Mouse (Mus musculus): ENCODE results near the gene Cant1.
A peak's percentile ranks its signal among the peaks of the same experiment; 100 is the strongest.

The Cant1 gene

DNA sequence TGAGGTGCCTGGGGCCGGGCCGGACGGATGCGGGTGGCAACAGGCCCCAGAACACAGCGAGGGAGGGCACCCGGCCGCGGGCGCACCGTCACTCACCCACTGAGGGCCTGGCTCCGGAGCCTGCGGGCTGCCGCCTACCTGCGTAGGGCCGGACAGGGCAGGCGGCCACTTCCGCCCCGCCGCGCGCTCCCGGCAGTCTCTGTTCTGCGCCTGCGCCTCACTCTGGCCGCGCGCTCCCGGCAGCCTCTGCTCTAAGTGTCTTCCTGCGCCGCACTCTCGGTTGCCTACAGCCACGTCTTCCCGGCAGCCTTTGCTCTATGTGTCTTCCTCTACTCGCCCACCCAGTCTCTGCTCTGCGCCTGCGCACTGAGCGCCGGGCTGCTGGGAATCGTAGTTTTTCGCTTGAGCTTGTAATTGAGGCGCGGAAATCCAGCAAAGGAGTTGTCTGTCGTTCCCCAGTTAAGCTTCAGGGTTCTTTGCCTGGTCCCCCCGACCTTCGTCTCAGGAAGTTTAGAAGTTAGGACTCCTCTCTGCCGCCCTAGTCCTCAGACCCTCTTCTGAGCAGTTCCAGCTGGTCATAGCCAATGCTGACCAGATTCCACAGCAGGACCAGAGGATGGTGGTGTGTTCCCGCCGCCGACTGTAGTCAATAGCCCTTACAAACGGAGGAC is at the start of gene Cant1:
Gene Cant1, minus strand, starts transcription at position 253 of the 671 bp plus-strand sequence.
- DNase-seq (ENCODE audit: low spot score in 2 of 2): peak; percentile 99

DNA sequence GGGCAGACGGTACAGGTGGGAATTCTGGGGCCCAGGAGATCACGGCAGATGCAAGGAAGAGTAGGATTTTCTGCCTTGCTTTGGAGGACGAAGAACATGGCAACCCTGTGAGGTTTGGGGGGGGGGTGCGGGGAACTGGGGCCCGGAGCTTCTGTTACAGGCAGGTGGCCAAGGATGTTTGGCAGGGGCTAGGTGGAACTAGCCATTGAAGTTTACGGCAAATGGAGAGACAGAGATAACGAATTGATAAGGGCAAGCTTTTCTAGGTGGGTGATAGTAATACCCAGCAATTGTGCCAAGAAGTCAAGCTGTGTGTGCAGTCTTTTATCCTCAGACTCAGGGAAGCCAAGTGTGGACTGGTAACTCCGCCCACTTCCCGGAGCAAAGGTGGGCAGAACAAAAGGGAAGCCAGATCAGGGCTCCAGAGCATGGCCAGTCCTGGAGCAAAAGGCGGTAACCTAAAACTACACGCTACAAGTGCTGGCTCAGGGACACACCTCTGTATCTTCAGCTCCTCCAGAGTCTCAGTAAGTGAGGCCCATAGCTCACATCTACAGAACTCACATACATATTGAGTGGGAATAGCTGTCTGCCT is 48.7 kb upstream of the Cant1 start:
- DNase-seq (ENCODE audit: low spot score in 2 of 2): no peak

DNA sequence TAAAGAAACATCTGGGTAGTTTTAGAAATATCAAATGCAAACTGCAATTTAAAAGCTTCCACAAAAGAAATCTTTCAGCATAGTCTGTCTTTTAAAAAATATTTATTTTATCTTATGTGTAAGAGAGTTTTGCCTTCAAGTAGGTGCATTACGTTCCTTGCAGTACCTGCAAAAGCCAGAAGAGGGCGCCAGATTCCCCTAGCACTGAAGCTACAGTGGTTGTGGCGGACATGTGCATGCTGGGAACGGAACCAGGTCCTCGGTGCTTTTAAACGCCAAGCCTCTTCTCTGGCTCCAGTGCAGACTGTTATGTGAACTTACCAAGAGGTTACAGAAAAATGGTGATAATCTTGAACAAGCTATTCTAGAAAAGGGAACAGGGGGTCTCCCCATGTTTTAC is 41.4 kb upstream of the Cant1 start:
- DNase-seq (ENCODE audit: low spot score in 2 of 2): no peak

DNA sequence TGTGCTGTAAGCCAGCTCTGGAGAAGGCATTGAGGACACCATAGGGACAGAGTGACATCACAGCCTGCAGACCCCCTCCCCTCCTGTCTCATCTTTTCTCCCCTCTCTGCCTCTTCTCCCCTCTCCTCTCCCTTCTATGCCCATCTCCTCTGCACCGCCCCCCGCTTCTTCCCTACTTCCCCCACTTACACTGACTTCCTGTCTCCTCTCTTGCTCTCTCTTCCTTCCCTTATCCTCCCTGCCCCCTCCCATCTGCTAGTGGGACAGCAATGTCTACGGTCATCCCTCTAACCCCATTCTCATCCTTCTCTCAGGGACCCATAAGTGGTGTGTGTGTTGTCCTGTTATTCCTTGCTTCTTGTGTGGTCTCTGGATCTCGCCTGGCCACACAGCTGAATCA is 40.6 kb upstream of the Cant1 start:
- DNase-seq (ENCODE audit: low spot score in 2 of 2): no peak

DNA sequence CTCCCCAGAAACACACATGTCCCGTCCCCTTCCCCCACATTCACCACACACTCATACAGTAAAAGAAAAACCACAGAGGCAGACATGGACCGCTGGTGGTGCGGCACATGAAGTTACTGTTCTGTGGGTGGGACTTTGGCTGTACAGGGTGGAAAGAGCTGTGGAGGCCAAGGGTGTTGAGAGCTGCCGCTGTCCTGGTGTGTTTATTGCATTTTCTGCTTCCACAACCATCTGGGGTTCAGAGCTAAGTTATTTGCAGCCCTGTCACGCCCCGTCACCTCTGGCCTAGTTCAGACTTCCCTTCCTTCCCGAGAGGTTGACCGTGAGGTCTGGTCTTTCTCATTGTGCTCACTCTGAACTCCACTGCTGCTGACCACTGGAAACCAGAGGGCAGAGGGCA is 40.2 kb upstream of the Cant1 start:
- DNase-seq (ENCODE audit: low spot score in 2 of 2): no peak

DNA sequence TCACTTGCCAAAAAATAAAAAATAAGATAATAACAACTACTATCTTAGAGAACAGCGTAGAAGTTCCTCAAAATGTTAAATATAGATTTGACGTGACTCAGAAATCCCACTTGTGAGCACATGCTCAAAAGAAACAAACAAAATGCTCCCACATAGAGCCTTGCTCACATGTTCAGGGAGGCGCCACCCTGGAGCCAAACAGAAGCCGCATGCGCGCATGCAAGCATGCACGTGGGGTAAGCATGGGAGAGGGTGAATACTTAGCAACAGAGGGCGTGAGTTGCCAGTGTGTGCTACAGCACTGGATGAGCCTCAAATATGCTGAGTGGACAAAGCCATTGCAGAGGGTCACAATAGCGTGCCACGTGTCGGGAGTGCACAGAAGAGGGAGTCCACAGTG is 38.1 kb upstream of the Cant1 start:
- DNase-seq (ENCODE audit: low spot score in 2 of 2): peak; percentile 64 to 71

DNA sequence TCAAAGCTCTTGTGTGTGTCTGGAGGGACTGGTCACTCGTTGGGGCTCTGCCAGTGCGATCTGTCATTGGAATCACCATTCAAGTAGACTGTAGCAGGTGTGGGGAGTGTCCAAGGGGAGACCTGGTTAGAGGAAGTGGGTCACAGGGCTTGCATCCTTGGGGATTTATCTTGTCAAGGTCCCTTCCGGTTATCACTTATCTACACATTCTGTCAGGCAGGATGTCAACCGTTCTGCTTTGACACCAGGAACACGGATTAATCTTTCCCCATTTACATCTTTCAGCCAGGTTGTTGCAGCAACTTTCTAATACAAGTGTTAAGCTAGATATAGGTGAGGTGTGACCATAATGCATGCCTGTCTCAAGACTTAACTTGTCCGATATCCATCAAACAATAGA is 36.9 kb upstream of the Cant1 start:
- DNase-seq (ENCODE audit: low spot score in 2 of 2): no peak

DNA sequence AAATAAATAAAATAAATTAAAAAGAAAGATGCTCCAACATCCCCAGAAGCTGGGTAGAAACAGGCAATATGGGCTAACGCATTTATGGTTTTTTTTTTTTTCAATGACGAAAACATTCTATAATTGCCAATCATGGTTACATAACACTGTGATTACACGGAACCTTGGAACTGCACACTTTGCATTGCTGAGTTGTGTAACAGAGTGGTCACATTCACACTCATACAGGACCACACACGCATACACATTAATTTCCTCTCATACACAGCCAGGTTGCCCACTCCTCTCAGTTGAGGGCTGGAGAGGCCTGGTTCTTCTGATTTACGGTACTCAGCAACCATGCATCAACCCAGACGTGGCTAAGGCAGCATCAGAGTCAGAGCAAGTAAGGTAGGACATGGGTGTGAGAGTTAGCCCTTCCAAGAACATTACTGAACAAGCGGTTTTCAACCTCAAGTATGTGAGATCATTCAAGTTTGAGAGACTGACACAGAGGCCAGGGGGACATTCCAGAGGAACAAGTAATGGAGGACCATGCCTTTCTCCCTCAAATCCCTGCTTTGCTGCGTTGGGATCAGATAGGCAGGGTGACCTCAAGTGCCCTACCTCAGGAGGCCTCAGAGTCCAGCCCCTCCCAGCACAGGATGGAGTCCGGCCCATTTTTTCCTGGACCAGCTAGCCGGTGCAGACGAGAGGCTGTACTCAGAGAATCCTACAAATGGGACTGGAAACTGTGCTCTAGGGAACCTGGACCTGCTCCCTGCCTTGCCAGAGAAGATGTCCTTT is 35.2 kb upstream of the Cant1 start:
- DNase-seq (ENCODE audit: low spot score in 2 of 2): no peak

DNA sequence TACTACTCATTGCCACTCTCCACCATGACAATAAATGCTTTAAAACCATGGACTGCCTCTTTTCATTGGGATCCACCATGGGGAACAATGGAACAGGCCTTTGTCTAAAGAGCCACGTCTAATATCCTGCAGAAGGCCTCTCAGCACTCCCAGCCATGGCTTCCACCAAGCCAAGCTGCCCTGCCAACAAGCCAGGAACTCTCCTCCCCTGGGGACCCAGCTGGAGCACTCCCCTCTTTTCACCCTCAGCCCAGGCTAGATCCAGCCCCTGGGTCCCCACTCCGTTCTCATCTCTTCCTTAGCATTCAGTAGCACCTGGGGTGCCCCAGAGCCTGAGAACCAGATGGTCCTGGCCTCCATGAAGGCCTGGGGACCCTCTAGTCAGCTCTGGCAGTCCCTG is 34.1 kb upstream of the Cant1 start:
- no peak for DNase-seq (ENCODE audit: low spot score in 2 of 2)

DNA sequence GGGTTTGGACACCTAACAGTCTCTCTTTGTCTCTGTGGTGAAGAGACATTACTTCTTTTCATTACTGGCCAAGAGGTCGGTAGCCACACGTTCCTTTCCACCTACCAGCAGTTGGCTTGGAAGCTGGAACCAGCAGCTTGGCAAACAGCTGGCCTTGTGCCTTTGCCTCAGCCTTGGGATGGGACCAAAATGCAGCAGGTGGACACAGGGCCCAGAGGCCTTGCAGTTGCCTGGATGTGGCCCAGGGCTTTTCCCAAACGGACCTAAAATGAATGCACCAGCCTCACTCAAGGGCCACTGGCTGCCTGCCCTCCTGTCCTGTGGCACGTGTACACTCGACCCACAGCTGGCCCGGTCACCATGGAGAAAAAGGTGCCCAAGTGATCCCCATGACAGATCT is 32.3 kb upstream of the Cant1 start:
- DNase-seq (ENCODE audit: low spot score in 2 of 2): no peak

DNA sequence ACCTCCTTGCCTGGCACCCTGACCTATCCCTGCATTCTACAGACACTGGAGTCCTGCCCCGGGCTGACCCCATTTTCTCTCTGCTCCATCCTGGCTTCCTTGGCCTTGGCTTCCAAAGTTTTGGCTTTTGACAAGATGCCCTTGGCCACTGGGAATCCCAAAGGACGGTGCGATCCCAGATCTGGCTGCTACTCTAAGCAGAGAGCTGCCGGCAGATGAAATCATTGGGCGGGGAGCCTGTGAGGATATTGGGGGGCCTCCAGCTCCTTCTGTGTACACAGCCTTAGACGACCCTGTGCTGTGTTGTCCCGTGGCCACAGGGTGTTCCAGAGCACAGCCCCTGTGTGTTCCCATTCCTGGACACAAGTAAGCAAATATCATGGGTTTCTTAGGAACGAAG is 29.5 kb upstream of the Cant1 start:
- no peak for DNase-seq (ENCODE audit: low spot score in 2 of 2)

DNA sequence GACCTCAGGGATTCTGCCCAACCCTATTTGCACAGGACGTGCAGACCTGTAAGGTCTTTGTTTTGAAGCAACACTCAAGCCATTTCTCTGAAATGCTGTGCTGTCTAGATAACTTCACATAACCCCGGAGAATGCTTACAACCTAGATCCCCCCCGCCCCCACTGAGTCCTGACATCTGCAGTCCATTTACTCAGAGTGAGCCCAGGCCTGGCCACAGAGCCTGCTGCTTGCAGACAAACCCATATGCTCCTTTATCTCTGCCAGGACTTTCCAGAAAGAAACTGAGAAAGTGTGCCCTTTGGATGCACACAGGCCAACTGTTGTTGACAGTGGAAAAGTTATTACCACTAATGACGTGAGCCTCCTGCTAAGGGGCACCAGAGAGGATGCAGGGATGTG is 28.5 kb upstream of the Cant1 start:
- DNase-seq (ENCODE audit: low spot score in 2 of 2): no peak

DNA sequence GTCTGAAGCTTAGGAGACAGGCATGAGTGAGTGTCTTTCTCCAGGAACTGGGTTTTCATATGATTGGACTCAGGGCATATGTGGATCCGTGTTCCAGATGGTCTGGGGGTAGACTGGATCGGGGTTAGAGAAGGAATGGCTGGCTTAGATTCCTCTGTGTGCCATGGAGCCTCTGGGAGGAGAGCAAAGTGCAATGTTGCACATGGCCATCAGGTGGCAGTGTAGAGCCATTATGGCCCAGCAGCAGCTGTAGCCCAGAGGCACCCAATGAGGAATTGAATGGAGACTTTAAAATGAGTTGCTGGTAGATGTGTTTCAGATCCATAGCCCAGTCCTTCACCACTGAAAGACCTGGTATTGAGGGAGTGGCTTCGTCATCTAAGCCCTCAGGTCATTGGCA is 27.0 kb upstream of the Cant1 start:
- DNase-seq (ENCODE audit: low spot score in 2 of 2): peak; percentile 74 to 79

DNA sequence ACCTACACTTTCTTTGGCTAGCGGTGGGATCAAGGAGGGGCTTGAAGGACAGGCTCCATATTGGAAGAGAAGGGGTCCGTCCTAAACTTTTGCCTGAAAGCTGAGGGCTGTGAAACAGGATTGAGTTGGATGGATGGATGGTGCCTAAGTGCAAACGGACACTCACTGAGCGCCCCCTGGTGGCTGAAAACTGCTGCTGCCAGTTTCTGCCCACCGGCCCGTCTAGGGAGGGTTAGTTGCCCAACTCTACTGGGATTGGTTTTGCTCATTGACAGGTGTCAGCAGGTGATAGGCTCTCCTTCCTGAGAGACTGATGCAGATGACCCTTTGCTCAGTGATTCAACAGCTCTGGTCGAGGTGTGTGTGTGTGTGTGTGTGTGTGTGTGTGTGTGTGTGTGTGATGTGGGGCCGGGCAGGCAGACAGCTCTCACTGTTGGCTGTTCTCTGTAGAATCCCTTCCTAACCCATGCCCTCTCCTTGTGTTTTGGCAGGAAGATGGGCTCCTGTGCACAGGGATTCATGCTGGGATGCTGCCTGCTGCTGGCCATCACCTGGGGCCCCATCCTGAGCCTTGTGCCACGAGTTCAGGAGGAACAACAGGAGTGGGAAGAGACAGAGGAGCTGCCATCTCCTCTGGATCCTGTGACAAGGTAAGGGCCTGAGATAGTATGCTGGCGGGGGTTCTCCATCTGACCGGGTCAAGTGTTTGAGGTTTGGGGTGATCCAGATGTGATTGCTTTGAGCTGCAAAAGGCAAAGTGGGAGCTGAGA is 24.5 kb upstream of the Cant1 start:
- DNase-seq (ENCODE audit: low spot score in 2 of 2): peak; percentile 51 to 76

DNA sequence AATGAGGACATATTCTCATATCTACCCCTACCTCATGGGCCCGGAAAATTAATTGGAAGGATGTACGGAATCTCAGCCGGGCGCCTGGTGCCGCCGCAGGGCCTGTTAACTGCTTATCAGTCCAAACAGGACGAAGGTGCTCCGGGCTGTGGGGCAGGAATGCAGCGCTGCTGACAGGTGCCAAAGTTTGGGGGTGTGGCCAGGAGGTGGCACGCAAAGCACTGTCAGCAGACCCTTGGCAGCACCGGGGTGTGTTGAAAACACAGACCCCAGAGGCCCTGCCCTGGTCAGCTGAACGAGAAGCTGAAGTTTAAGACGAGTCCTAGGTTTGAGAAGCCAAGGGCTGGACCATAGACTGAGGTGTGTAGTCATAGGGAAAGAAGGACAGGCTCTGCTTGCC is 23.8 kb upstream of the Cant1 start:
- DNase-seq (ENCODE audit: low spot score in 2 of 2): no peak

DNA sequence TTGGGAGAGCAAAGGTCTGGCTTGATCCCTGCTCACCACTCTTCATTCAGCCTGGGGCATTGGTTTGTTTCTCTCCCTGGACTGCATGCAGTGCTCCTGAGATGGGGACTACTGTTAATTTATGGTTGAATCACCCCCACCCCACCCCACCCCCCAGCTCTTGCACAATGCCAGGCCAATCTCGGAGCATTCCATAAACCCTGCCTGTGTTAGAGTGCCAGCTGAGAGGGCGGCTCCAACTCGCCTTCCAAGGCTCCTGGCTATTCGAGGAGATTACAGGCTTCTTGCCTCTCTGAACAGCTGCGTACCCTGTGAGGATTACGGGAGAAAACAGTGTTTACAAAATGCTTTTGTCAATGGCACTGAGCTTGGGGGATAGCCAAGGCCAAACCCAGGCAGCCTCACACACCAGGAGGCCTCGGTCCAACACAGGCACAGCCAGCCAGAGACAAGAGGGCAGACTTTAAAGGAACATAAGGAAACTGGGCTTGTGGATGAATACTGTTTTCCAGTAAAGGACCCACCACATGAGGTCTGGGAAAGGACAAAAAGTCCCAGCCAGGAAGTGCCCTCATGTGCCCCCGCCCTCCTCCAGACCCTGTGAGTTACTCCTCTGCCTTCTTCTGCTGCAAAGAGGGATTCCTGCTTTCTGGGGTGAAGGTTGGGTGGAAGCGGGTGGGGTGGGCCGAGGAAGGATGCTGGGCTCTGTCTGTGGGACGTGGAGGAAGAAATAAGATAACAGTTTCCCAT is 20.0 kb upstream of the Cant1 start:
- DNase-seq (ENCODE audit: low spot score in 2 of 2): peak; percentile 53 to 67

DNA sequence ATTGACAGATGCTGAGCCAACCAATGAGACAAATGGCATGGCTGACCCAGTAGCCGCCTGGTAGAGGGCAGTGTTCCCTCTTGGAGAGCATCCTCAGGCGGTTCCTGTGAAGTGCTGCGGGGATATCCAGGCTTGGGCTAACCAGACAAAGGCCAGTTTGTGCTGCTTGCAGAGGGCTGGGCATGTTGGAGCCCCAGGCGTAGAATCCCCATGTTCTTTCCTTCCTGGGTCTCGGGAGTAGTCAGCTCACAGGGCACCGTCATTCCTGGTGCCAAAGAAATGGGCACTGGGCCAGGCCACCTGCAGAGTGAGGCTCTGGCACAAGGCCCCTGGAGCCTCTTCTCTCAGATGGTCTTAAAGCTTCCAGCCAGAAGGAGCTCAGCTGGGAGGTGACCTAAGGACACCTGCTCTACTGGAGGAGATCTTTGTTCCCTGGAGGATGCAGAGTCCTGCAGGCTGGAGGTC is 17.6 kb upstream of the Cant1 start:
- DNase-seq (ENCODE audit: low spot score in 2 of 2): peak; percentile 75 to 81

DNA sequence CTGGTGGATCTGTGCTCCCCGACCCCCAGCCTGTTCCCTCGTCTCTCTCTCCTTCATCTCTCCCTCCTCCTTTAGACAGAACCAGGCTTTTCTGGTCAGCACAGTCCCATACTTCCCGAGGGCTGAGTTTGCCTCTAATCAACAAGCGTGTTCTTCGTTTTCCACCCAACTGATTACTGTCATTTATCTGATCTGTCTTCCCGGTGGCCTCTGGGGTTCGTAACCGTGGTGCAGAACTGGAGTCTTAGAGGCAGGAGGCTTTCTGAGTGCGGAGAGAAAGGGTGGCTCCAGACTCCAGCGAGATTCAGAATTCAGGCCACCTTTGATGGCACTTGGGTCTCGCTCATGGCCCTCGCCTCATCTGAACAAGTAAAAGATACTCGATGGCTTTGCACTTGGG is 15.2 kb upstream of the Cant1 start:
- DNase-seq (ENCODE audit: low spot score in 2 of 2): no peak

DNA sequence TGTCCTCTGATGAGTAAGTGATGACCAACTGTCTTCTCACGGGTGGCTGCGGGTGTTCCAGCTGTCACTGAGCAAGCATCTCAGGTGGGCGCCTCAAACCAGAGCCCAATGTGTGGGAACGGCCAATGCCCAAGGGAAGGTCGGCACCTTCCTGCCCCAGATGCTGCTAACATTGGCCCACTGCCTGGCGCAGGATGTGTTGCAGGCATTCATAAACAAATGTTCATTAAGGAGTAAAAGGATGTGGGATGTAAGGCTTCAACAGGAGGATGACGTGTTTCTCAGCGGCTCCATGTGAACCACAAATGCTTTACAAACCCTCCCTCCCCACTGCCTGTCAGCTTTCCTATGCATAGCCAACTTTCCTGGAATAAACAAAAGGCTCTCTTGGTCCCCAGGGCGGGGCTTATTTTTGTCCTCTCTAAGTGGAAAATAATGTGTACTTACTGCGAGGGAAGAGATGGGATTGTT is 14.5 kb upstream of the Cant1 start:
- no peak for DNase-seq (ENCODE audit: low spot score in 2 of 2)

DNA sequence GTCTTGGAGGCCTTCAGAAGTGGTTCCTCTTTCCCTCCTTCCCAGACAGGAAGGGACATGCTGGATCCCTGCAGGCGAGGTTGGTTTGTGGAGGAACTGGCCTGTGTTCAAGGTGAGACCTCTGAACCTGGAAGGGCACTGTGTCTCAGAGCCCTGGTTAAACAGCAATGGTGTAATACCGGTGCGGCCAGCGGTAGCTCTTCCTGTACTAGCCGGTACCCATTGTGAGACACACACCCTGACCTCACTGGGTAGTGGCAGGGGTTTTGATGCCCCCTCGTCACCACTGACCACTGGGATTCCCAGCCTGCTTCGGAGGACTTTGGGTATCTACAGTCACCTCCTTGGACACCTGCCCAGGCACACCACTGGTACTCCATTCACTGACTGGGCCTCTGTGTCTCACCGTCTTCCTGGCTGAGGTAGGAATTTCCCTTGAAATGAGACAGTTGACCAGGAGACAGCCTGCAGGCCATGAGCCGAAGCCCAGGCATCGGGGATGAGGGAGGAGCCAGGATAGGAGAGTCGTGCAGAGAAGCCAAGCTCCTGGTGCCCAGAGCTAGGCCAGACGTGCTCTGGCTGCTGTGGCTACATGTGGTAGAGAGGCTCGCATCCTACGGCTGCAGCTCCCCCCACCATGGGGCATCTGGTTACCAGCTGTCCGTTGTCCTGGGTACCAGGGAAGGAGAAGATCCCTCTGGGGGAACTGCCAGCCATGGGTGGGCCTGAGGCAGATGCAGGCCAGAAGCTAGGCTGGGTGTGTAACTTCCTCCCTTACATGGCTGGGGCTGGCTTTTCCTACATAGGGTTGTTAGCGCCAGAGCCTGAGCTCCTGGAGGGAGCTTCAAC is 12.4 kb upstream of the Cant1 start:
- no peak for DNase-seq (ENCODE audit: low spot score in 2 of 2)

All from right cerebral cortex, postnatal 10 days (tissue).